Mouse (Mus musculus): ENCODE results near the gene Zfand3. TPM values are rescaled to one million over a fixed set of nuclear protein-coding genes. Genes with fewer than 3 reads are reported as not detected.

Zfand3 gene
- polyA plus RNA-seq, 1 experiment from 2014 or later: 51.0 TPM

DNA sequence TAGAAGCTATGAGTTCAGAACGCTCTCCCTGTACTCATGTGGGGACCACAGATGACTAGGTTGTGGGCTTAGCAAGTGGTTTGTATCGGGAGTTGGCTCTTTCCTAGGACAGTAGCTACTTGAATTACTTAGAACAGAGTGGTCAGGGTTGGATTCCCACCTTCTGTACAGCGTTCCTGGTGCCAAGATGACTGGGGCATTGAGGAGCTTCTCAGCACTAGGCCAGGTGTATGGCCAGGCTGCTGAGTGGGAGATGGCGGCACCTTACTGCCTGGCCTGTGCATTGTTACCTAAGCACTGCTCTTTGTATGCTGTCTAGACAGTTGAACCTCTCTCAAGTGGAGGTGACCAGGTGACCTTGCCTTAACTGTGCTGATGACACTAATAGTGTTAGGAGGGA is 28.3 kb downstream of the Zfand3 start:
- Histone ChIP-seq H3K4me1 (peaks cover 19% of the 10 kb centered on the region), H3K9ac (no peak overlapping the region), H3K27ac (no peak overlapping the region), H3K4me2 (no peak overlapping the region), H3K9me3 (no peaks in the 10 kb centered on the region), H3K27me3 (replicated peaks) (no peaks in the 10 kb centered on the region), H3K4me3 (no peak overlapping the region), H3K36me3 (replicated peaks) (no peaks in the 10 kb centered on the region)
- 94% methylated on average over 4 of the region's 4 CpGs for WGBS
- no peak for ATAC-seq (replicated peaks)

DNA sequence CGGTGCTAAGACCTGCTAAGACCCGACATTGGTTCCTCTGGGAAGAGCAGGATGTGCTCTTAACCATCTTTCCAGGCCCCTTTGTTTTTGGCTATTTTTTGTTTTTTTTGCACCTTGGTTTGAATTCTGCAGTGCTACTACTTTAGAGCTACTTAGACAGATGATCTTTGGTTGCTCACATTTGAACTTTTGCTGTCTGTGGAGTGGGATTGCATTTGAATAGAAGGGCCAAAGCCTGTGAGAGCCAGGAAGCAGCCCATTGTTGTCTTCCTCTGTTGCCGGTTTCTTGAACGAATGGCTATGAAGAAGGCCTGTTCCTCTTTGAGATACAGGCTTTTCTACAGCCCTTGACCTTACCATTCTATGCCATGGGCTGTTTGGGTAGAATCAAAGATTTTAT is 29.5 kb downstream of the Zfand3 start:
- ATAC-seq (replicated peaks): no peak

DNA sequence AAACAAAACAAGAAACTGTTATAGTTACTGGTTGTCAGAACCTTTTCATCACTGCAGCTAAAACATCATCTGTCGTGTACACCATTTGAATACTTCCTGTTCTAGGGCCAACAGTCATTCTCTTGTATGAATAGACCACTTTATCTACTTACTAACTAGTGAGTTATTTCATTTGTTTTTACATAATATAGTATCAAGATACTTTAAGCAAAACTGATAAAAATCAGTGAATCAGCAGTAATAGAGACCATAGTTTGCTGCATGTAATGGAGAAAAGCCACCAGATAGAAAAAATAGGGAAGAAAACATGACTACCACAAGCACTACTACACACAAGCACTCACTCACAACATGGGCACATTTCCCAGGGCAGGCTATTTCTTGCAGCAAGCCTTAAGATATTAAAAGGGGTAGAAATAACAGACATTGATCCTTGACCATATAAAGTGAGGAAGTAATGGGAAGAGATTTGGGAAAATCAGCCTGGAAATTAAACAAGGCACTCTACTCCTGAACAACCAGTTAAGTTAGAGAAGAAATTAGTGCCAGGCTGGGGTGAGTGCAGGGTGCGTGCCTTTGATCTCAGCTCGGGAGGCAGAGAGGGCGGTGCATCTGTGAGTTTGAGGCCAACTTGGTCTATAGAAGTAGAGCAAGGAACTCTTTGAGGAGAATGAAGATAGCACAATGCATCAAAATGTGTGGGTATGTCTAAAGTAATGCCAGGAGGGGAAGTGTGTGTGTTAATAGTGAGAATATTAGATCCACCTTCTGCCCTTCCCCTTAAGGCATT is 30.9 kb downstream of the Zfand3 start:
- Histone ChIP-seq H3K27me3 (replicated peaks) (no peaks in the 10 kb centered on the region), H3K9me3 (no peaks in the 10 kb centered on the region), H3K9ac (no peak overlapping the region), H3K4me1 (peaks cover 9% of the 10 kb centered on the region), H3K27ac (no peak overlapping the region), H3K4me3 (no peak overlapping the region), H3K4me2 (no peak overlapping the region), H3K36me3 (replicated peaks) (no peaks in the 10 kb centered on the region)
- WGBS: 73% methylated on average over 4 of the region's 4 CpGs
- ATAC-seq (replicated peaks): no peak

More for the DNA sequence above, 29.5 kb downstream of the Zfand3 start:
- no peaks in the 10 kb centered on the region for H3K27me3 ChIP-seq (replicated peaks)
- peaks cover 12% of the 10 kb centered on the region for H3K4me1 ChIP-seq
- H3K9me3 ChIP-seq: no peaks in the 10 kb centered on the region
- no peak overlapping the region for H3K4me2 ChIP-seq
- no peak overlapping the region for H3K27ac ChIP-seq
- H3K36me3 ChIP-seq (replicated peaks): no peaks in the 10 kb centered on the region
- H3K9ac ChIP-seq: no peak overlapping the region
- no peak overlapping the region for H3K4me3 ChIP-seq
- 73% methylated on average over 4 of the region's 4 CpGs for WGBS

DNA sequence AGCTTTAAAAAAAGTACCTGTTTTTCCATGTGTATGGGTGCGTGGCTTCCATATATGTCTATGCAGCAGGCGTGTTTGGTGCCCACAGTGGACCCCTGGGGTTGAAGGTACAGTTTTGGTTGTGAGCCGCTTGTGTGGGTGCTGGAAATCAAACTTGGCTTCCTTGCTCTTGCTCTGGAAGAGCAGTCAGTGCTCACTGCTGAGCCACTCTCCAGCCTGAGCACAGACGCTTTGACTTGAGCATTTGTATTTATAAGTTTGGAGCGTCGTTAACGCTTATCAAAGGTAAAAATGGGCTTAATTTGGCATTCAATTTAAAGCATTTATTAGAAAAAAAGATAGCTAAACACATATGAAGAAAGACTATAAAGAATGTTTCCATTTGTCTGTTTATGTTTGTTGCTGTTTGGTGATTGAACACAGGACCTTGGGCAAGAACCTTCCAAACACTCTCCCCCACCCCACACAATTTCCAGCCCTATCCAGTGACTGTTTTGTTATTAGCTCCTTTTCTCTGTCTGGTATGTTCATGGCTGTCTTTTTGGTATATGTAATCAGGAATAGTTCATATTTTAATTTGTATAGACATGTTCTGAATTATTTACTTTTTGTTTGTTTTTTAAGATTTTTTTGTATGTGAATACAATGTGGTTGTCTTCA is 38.8 kb downstream of the Zfand3 start:
- Histone ChIP-seq H3K27me3 (replicated peaks) (no peaks in the 10 kb centered on the region), H3K4me1 (peaks cover 21% of the 10 kb centered on the region), H3K4me3 (no peak overlapping the region), H3K36me3 (replicated peaks) (no peaks in the 10 kb centered on the region), H3K9me3 (no peaks in the 10 kb centered on the region), H3K9ac (no peak overlapping the region), H3K27ac (no peak overlapping the region), H3K4me2 (no peak overlapping the region)
- no peak for ATAC-seq (replicated peaks)
- WGBS: 88% methylated on average over 7 of the region's 7 CpGs

DNA sequence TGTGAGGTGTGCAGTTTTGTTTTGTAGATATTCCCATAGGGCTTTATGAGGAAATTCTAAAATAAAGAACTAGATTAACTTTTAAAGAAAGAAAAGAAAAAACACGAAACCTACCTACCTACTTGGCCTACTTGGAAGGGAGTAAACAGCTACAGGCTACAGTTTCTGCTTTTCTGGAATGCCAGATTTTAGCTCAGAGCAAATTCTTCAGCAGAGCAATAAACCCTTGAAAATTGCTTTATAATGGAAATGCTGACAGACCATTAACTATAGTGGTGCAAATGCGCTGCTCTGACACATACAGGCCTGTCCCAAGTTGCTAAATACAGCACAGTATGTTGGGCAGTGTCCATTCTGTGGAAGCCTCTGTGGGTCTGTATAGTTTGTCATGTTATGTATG is 40.6 kb downstream of the Zfand3 start:
- peak overlapping the region; percentile 50; the same call in 1 of the 2 replicates for H3K27ac ChIP-seq
- no peaks in the 10 kb centered on the region for H3K9me3 ChIP-seq
- no peaks in the 10 kb centered on the region for H3K27me3 ChIP-seq (replicated peaks)
- peaks cover 21% of the 10 kb centered on the region for H3K4me1 ChIP-seq
- 60% methylated on average over 2 of the region's 2 CpGs for WGBS
- H3K9ac ChIP-seq: no peak overlapping the region
- H3K4me2 ChIP-seq: no peak overlapping the region
- no peak overlapping the region for H3K4me3 ChIP-seq
- no peaks in the 10 kb centered on the region for H3K36me3 ChIP-seq (replicated peaks)
- no peak for ATAC-seq (replicated peaks)

DNA sequence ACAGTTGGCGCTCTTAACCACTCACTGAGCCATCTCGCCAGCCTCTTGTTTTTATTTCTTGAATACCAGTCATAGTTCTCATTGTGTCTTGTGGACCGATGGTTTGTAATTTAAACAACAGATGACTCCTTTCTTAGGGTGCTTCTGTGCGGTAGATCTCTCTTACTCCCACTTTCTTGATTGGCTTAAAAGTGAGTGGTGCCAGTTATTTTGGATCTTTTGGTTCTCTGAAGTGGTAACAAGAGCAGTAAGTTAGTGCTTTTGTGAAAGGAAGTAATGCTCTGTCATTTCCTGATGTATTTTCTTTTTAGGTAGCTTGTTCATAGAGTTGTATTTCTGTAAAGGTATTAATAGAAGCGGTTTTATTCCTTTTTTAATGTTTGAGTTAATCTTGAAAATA is 42.1 kb downstream of the Zfand3 start:
- no peak overlapping the region for H3K9ac ChIP-seq
- no peak for ATAC-seq (replicated peaks)
- no peak overlapping the region for H3K27ac ChIP-seq
- 93% methylated on average over 5 of the region's 5 CpGs for WGBS
- no peak overlapping the region for H3K4me3 ChIP-seq
- H3K27me3 ChIP-seq (replicated peaks): no peaks in the 10 kb centered on the region
- H3K36me3 ChIP-seq (replicated peaks): no peaks in the 10 kb centered on the region
- no peaks in the 10 kb centered on the region for H3K9me3 ChIP-seq
- H3K4me1 ChIP-seq: peaks cover 21% of the 10 kb centered on the region
- no peak overlapping the region for H3K4me2 ChIP-seq

DNA sequence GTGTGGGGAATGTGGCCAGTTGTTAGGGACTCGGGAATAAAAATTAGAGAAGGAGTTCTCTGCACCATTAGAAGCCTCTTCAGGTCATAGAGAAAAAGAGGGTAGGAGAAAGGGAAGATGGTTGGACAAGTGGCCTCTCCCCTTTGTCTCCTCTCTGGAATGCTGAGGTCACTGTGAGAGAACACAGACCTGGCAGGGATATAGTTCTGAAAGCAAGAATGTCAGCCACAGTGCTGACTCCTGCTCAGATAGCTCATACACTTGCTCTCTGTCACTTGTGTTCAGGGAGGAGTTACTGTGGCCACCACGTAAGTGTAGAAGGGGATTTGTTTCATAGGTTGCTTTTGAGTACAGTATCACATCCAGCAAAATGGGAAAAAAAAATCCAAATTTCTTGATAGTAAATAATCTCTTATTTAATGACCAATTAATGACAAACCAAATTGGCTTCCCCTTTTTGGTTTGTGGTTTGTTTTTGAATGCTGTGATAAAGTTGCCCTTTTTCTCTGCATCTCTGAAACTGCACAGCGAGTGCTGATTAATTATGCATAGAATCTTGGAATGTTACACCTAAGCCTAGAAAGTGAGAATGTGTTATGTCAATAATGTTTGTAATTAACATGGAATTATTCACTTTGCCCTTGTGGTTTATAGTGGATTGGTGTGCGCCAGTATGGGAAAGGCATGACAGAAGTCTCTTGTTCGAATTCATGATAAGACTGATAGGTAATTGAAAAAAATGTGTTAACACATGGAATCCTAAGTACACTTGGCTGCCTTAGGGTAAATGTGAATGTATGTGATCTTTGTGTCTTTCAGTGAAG is 47.2 kb downstream of the Zfand3 start:
- WGBS: 71% methylated on average over 5 of the region's 5 CpGs
- no peaks in the 10 kb centered on the region for H3K4me1 ChIP-seq
- no peaks in the 10 kb centered on the region; the same call in 1 of the 2 replicates for H3K9me3 ChIP-seq
- no peak for ATAC-seq (replicated peaks)
- H3K36me3 ChIP-seq (replicated peaks): no peaks in the 10 kb centered on the region
- H3K4me3 ChIP-seq: no peak overlapping the region
- H3K9ac ChIP-seq: no peak overlapping the region
- H3K27me3 ChIP-seq (replicated peaks): no peaks in the 10 kb centered on the region
- H3K27ac ChIP-seq: no peak overlapping the region
- H3K4me2 ChIP-seq: no peak overlapping the region

DNA sequence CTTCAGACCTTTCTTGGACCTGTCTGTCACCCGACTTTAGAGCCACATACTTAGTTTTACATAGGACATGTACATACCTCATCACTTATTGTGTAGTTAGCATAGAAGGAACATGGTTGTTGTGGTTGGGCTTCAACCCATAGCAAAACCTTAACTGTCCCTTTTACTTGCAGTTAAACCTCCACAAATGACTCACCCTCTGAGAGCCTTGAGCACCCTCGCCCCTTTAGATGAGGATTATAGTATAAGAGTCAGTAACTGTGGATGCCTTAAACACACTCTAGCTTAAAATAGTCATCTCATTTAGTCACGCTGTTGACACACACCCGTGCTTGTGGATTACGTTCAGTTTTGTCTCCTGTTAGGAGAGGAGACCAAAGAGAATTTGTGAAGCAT is 47.8 kb downstream of the Zfand3 start:
- no peak overlapping the region for H3K4me3 ChIP-seq
- WGBS: 87% methylated on average over 5 of the region's 5 CpGs
- H3K36me3 ChIP-seq (replicated peaks): no peaks in the 10 kb centered on the region
- no peaks in the 10 kb centered on the region for H3K4me1 ChIP-seq
- no peak for ATAC-seq (replicated peaks)
- no peaks in the 10 kb centered on the region for H3K27me3 ChIP-seq (replicated peaks)
- no peaks in the 10 kb centered on the region; the same call in 1 of the 2 replicates for H3K9me3 ChIP-seq
- H3K4me2 ChIP-seq: no peak overlapping the region
- no peak overlapping the region for H3K27ac ChIP-seq
- no peak overlapping the region for H3K9ac ChIP-seq

DNA sequence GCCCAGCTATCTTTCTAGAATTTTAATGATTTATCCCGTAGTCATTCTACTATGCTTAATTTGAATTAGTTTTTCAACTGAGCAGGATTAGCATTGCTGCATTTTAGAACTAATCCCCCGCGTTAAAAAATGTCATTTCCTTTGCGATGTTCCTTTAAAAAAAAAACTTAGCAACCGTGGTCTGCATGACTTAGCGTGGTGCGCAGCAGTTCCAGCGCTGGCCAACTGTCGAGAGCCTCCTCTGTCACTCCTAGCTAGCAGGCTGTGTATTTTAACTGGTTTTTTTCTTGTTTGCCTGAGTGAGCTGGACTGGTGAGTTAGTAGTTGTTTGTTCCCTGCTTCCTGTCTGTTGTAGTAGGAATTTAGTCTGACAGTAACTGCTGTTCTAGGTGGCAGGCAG is 48.9 kb downstream of the Zfand3 start:
- Histone ChIP-seq H3K9ac (no peak overlapping the region), H3K36me3 (replicated peaks) (no peaks in the 10 kb centered on the region), H3K4me3 (no peak overlapping the region), H3K4me1 (0 out of 2 replicates have a peak, but pooled peaks cover 4% of the 10 kb centered on the region), H3K9me3 (no peaks in the 10 kb centered on the region; the same call in 1 of the 2 replicates), H3K27me3 (replicated peaks) (no peaks in the 10 kb centered on the region), H3K4me2 (no peak overlapping the region), H3K27ac (no peak overlapping the region)
- 64% methylated on average over 9 of the region's 9 CpGs for WGBS
- no peak for ATAC-seq (replicated peaks)

DNA sequence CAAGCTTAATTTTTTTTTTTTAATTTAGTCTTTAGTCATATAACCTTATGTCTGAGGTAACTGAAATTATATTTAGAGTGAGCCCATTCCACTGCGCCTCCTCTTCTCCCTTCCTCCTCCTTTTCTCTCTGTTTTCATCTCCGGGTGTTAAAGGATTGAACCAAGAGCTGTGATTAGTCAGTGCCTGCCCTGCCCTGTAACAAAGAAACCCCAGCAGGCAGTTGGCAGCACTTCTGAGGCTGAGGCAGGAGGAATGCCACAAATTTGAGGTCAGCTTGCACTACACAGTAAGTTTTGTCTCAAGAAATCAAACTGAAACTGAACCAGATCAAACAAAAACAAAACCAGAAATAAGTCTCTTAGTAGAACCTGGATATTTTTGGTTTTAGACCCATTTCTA is 49.3 kb downstream of the Zfand3 start:
- Histone ChIP-seq H3K4me2 (no peak overlapping the region), H3K9me3 (no peaks in the 10 kb centered on the region; the same call in 1 of the 2 replicates), H3K27me3 (replicated peaks) (no peaks in the 10 kb centered on the region), H3K27ac (no peak overlapping the region), H3K36me3 (replicated peaks) (no peaks in the 10 kb centered on the region), H3K9ac (no peak overlapping the region), H3K4me1 (0 out of 2 replicates have a peak, but pooled peaks cover 6% of the 10 kb centered on the region), H3K4me3 (no peak overlapping the region)
- ATAC-seq (replicated peaks): no peak
- 89% methylated on average over 2 of the region's 2 CpGs for WGBS

DNA sequence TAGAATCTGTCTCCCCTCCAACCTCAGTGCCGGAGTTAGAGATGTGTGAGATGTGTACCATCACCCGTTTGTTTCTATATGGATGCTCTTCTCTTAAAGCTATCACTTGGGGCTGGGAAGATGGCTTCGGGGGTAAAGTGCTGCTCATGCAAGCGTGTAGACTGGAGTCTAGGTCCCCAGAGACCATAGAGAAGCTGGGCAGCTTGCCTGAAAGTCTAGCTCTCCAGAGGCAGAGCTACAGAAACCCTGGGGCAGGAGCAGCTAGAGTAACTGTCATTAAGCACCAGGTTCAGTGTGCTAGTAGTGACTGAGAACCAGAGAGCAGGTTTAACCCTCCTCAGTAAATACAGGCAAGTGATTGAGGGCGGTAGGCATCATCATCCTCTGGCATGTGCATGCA is 51.7 kb downstream of the Zfand3 start:
- no peak for ATAC-seq (replicated peaks)
- WGBS: 83% methylated on average over 5 of the region's 5 CpGs

DNA sequence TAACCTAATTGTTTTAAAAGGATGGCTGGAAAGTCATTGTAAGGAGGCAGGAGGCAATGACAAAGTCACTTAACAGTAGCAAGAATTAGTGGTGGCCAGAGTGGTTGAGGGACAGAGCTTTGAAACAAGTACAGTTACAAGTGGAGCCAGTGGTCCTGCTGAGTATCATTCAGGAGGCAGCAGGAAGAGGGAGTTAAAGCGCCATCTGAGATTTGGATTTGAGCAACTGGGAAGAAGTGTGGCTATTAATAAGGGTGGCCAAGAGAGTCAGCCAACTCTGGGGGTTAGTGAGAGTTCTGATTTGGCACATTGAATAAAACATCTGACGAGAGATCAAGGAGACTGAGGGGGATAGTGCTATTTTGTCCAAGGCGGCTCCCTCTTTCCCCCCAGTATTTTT is 54.1 kb downstream of the Zfand3 start:
- ATAC-seq (replicated peaks): no peak
- Histone ChIP-seq H3K4me1 (peaks cover 15% of the 10 kb centered on the region), H3K4me2 (no peak overlapping the region), H3K9me3 (no peaks in the 10 kb centered on the region; the same call in 1 of the 2 replicates), H3K9ac (no peak overlapping the region), H3K36me3 (replicated peaks) (no peaks in the 10 kb centered on the region), H3K4me3 (no peak overlapping the region), H3K27me3 (replicated peaks) (no peaks in the 10 kb centered on the region), H3K27ac (no peak overlapping the region)
- WGBS: 77% methylated on average over 3 of the region's 3 CpGs

More for the DNA sequence above, 51.7 kb downstream of the Zfand3 start:
- no peak overlapping the region for H3K9ac ChIP-seq
- no peaks in the 10 kb centered on the region; the same call in 1 of the 2 replicates for H3K9me3 ChIP-seq
- peaks cover 14% of the 10 kb centered on the region for H3K4me1 ChIP-seq
- no peak overlapping the region for H3K27ac ChIP-seq
- H3K4me2 ChIP-seq: no peak overlapping the region
- no peaks in the 10 kb centered on the region for H3K27me3 ChIP-seq (replicated peaks)
- no peaks in the 10 kb centered on the region for H3K36me3 ChIP-seq (replicated peaks)
- no peak overlapping the region for H3K4me3 ChIP-seq

Data from midbrain, embryonic 15.5 days (tissue).